Mouse (Mus musculus): ENCODE data around the gene Atp6v1f. TPM values are rescaled to one million over a fixed set of nuclear protein-coding genes. Genes with fewer than 3 reads are reported as not detected.

Atp6v1f gene
- 256 and 275 TPM in 2 replicates for polyA plus RNA-seq (2012; rRNA removed)

GRCm38 (mm10) chr6:29467583-29468354 lies at the start of gene Atp6v1f:
Atp6v1f (plus strand) TSS chr6:29467718.
- H3K4me3 ChIP-seq (replicated peaks; ENCODE audit: extremely low read depth, low read depth, low read length), result peak within 1 kb of the TSS; percentile 81
- TF ChIP-seq CTCF (IDR thresholded peaks at IDR 0.05; ENCODE audit: insufficient read depth, low read length), result no peak
- peak; percentile 34; the same call in 1 of the 2 replicates for TF ChIP-seq POLR2A (IDR thresholded peaks at IDR 0.05; ENCODE audit: borderline replicate concordance, extremely low read depth, low read depth, low read length)
- no peaks in the 10 kb centered on the region; the same call in 1 of the 2 replicates for H3K4me1 ChIP-seq (ENCODE audit: control insufficient read depth, insufficient read depth, low read length)
- DNase-seq, result peak; percentile 84
- WGBS, result under 1% methylated on average over 39 of the region's 39 CpGs

GRCm38 (mm10) chr6:29420596-29420995 lies 46.9 kb upstream of the Atp6v1f start:
- Histone ChIP-seq H3K4me3 (replicated peaks; ENCODE audit: extremely low read depth, low read depth, low read length) (no peak overlapping the region), H3K4me1 (ENCODE audit: control insufficient read depth, insufficient read depth, low read length) (no peaks in the 10 kb centered on the region)
- no peak for TF ChIP-seq CTCF (IDR thresholded peaks at IDR 0.05; ENCODE audit: insufficient read depth, low read length)
- TF ChIP-seq POLR2A (IDR thresholded peaks at IDR 0.05; ENCODE audit: borderline replicate concordance, extremely low read depth, low read depth, low read length), result no peak
- no peak for DNase-seq
- WGBS, result 69% methylated on average over 2 of the region's 2 CpGs

- WGBS, result 88% methylated on average over 8 of the region's 8 CpGs
- Histone ChIP-seq H3K4me1 (ENCODE audit: control insufficient read depth, insufficient read depth, low read length) (no peaks in the 10 kb centered on the region), H3K4me3 (replicated peaks; ENCODE audit: extremely low read depth, low read depth, low read length) (no peak overlapping the region)
- DNase-seq, result no peak
- TF ChIP-seq CTCF (IDR thresholded peaks at IDR 0.05; ENCODE audit: insufficient read depth, low read length), result no peak
- TF ChIP-seq POLR2A (IDR thresholded peaks at IDR 0.05; ENCODE audit: borderline replicate concordance, extremely low read depth, low read depth, low read length), result no peak
These were observed 42.4 kb upstream of the Atp6v1f start for GRCm38 (mm10) chr6:29425118-29425517.

GRCm38 (mm10) chr6:29426331-29426730 lies 41.2 kb upstream of the Atp6v1f start:
- H3K4me1 ChIP-seq (ENCODE audit: control insufficient read depth, insufficient read depth, low read length), result no peaks in the 10 kb centered on the region
- WGBS, result 72% methylated on average over 6 of the region's 6 CpGs
- TF ChIP-seq CTCF (IDR thresholded peaks at IDR 0.05; ENCODE audit: insufficient read depth, low read length) (no peak), POLR2A (IDR thresholded peaks at IDR 0.05; ENCODE audit: borderline replicate concordance, extremely low read depth, low read depth, low read length) (no peak)
- no peak for DNase-seq
- no peak overlapping the region for H3K4me3 ChIP-seq (replicated peaks; ENCODE audit: extremely low read depth, low read depth, low read length)

- TF ChIP-seq POLR2A (IDR thresholded peaks at IDR 0.05; ENCODE audit: borderline replicate concordance, extremely low read depth, low read depth, low read length) (no peak), CTCF (IDR thresholded peaks at IDR 0.05; ENCODE audit: insufficient read depth, low read length) (no peak)
- no peak overlapping the region for H3K4me3 ChIP-seq (replicated peaks; ENCODE audit: extremely low read depth, low read depth, low read length)
- DNase-seq, result no peak
- WGBS, result 56% methylated on average over 4 of the region's 4 CpGs
- H3K4me1 ChIP-seq (ENCODE audit: control insufficient read depth, insufficient read depth, low read length), result peaks cover 3% of the 10 kb centered on the region; the same call in 1 of the 2 replicates
These were observed 39.3 kb upstream of the Atp6v1f start for GRCm38 (mm10) chr6:29428171-29428570.

- no peak overlapping the region for H3K4me3 ChIP-seq (replicated peaks; ENCODE audit: extremely low read depth, low read depth, low read length)
- DNase-seq, result no peak
- no peak for TF ChIP-seq POLR2A (IDR thresholded peaks at IDR 0.05; ENCODE audit: borderline replicate concordance, extremely low read depth, low read depth, low read length)
- TF ChIP-seq CTCF (IDR thresholded peaks at IDR 0.05; ENCODE audit: insufficient read depth, low read length), result no peak
- 66% methylated on average over 15 of the region's 15 CpGs for WGBS
- peaks cover 10% of the 10 kb centered on the region; the same call in 1 of the 2 replicates for H3K4me1 ChIP-seq (ENCODE audit: control insufficient read depth, insufficient read depth, low read length)
These were observed 36.7 kb upstream of the Atp6v1f start for GRCm38 (mm10) chr6:29430681-29431420.

- DNase-seq, result no peak
- Histone ChIP-seq H3K4me1 (ENCODE audit: control insufficient read depth, insufficient read depth, low read length) (peaks cover 10% of the 10 kb centered on the region; the same call in 1 of the 2 replicates), H3K4me3 (replicated peaks; ENCODE audit: extremely low read depth, low read depth, low read length) (no peak overlapping the region)
- TF ChIP-seq CTCF (IDR thresholded peaks at IDR 0.05; ENCODE audit: insufficient read depth, low read length), result no peak
- no peak for TF ChIP-seq POLR2A (IDR thresholded peaks at IDR 0.05; ENCODE audit: borderline replicate concordance, extremely low read depth, low read depth, low read length)
- 47% methylated on average over 5 of the region's 5 CpGs for WGBS
These were observed 36.0 kb upstream of the Atp6v1f start for GRCm38 (mm10) chr6:29431473-29431872.

GRCm38 (mm10) chr6:29432156-29432555 lies 35.4 kb upstream of the Atp6v1f start:
- TF ChIP-seq CTCF (IDR thresholded peaks at IDR 0.05; ENCODE audit: insufficient read depth, low read length), result no peak
- TF ChIP-seq POLR2A (IDR thresholded peaks at IDR 0.05; ENCODE audit: borderline replicate concordance, extremely low read depth, low read depth, low read length), result no peak
- no peak for DNase-seq
- WGBS, result 42% methylated on average over 3 of the region's 3 CpGs
- no peak overlapping the region for H3K4me3 ChIP-seq (replicated peaks; ENCODE audit: extremely low read depth, low read depth, low read length)
- peaks cover 10% of the 10 kb centered on the region; the same call in 1 of the 2 replicates for H3K4me1 ChIP-seq (ENCODE audit: control insufficient read depth, insufficient read depth, low read length)

GRCm38 (mm10) chr6:29432676-29433037 lies 34.9 kb upstream of the Atp6v1f start:
- no peak for TF ChIP-seq CTCF (IDR thresholded peaks at IDR 0.05; ENCODE audit: insufficient read depth, low read length)
- TF ChIP-seq POLR2A (IDR thresholded peaks at IDR 0.05; ENCODE audit: borderline replicate concordance, extremely low read depth, low read depth, low read length), result no peak
- peaks cover 10% of the 10 kb centered on the region; the same call in 1 of the 2 replicates for H3K4me1 ChIP-seq (ENCODE audit: control insufficient read depth, insufficient read depth, low read length)
- H3K4me3 ChIP-seq (replicated peaks; ENCODE audit: extremely low read depth, low read depth, low read length), result peak overlapping the region; percentile 20
- no peak for DNase-seq
